Mouse (Mus musculus): ENCODE measurements at regions not wholly inside any gene's neighbourhood (a gene's known extent, or its start where the extent isn't known, plus 50 kb on each side); places are given as distances from the start of the nearest gene placed in this dataset.

GRCm38 (mm10) chr2:79145897-79146296 is 109.3 kb upstream of the Itga4 start:
- TF ChIP-seq POLR2A (IDR thresholded peaks at IDR 0.05; ENCODE audit: insufficient read depth, low read depth, low read length) (no peak), CTCF (IDR thresholded peaks at IDR 0.05; ENCODE audit: insufficient read depth, low read depth, low read length) (no peak)
